Mouse (Mus musculus): ENCODE data around the gene Gdpd5. TPM values are rescaled to one million over a fixed set of nuclear protein-coding genes. Genes with fewer than 3 reads are reported as not detected.

The Gdpd5 gene
- polyA plus RNA-seq, 1 experiment from 2014 or later = 25.9 TPM

- no peak overlapping the region for H3K27ac ChIP-seq (ENCODE audit: low read depth, low read length)
- H3K4me2 ChIP-seq (replicated peaks; ENCODE audit: low read depth, low read length) = no peak overlapping the region
- H3K36me3 ChIP-seq (ENCODE audit: control insufficient read depth, insufficient read depth, low read length) = no peaks in the 10 kb centered on the region
- H3K27me3 ChIP-seq (ENCODE audit: control insufficient read depth, insufficient read depth, low read length) = no peaks in the 10 kb centered on the region
- no peak for DNase-seq (ENCODE audit: low spot score)
- 81% methylated on average over 12 of the region's 12 CpGs for WGBS
- no peak for ATAC-seq (ENCODE audit: low FRiP score)
- H3K4me3 ChIP-seq (ENCODE audit: low read depth, low read length) = no peak overlapping the region
- peaks cover 3% of the 10 kb centered on the region; the same call in 1 of the 2 replicates for H3K4me1 ChIP-seq (replicated peaks; ENCODE audit: control insufficient read depth, insufficient read depth, low read length)
- no peaks in the 10 kb centered on the region for H3K9me3 ChIP-seq (ENCODE audit: control insufficient read depth, low read length)
- no peak overlapping the region for H3K9ac ChIP-seq (ENCODE audit: low read depth, low read length)
Observed at GRCm38 (mm10) chr7:99404031-99404735, 23.0 kb downstream of the Gdpd5 start.

- Histone ChIP-seq H3K36me3 (ENCODE audit: control insufficient read depth, insufficient read depth, low read length) (no peaks in the 10 kb centered on the region), H3K27ac (ENCODE audit: low read depth, low read length) (no peak overlapping the region), H3K4me3 (ENCODE audit: low read depth, low read length) (no peak overlapping the region), H3K9me3 (ENCODE audit: control insufficient read depth, low read length) (no peaks in the 10 kb centered on the region), H3K4me2 (replicated peaks; ENCODE audit: low read depth, low read length) (no peak overlapping the region), H3K27me3 (ENCODE audit: control insufficient read depth, insufficient read depth, low read length) (no peaks in the 10 kb centered on the region), H3K4me1 (replicated peaks; ENCODE audit: control insufficient read depth, insufficient read depth, low read length) (peaks cover 3% of the 10 kb centered on the region; the same call in 1 of the 2 replicates), H3K9ac (ENCODE audit: low read depth, low read length) (no peak overlapping the region)
- no peak for DNase-seq (ENCODE audit: low spot score)
- 29% methylated on average over 8 of the region's 8 CpGs for WGBS
- no peak for ATAC-seq (ENCODE audit: low FRiP score)
Observed at GRCm38 (mm10) chr7:99405386-99406155, 24.4 kb downstream of the Gdpd5 start.

- WGBS = 96% methylated on average over 2 of the region's 2 CpGs
- no peak for ATAC-seq (ENCODE audit: low FRiP score)
- peaks cover 3% of the 10 kb centered on the region; the same call in 1 of the 2 replicates for H3K4me1 ChIP-seq (replicated peaks; ENCODE audit: control insufficient read depth, insufficient read depth, low read length)
Observed at GRCm38 (mm10) chr7:99407598-99407997, 26.4 kb downstream of the Gdpd5 start.

GRCm38 (mm10) chr7:99409441-99410222 lies 28.4 kb downstream of the Gdpd5 start:
- DNase-seq (ENCODE audit: low spot score) (no peak), ATAC-seq (ENCODE audit: low FRiP score) (no peak)
- Histone ChIP-seq H3K4me1 (replicated peaks; ENCODE audit: control insufficient read depth, insufficient read depth, low read length) (peaks cover 3% of the 10 kb centered on the region; the same call in 1 of the 2 replicates), H3K9me3 (ENCODE audit: control insufficient read depth, low read length) (no peaks in the 10 kb centered on the region), H3K4me3 (ENCODE audit: low read depth, low read length) (no peak overlapping the region), H3K9ac (ENCODE audit: low read depth, low read length) (no peak overlapping the region), H3K4me2 (replicated peaks; ENCODE audit: low read depth, low read length) (no peak overlapping the region), H3K27me3 (ENCODE audit: control insufficient read depth, insufficient read depth, low read length) (no peaks in the 10 kb centered on the region), H3K36me3 (ENCODE audit: control insufficient read depth, insufficient read depth, low read length) (no peaks in the 10 kb centered on the region), H3K27ac (ENCODE audit: low read depth, low read length) (no peak overlapping the region)
- WGBS = 81% methylated on average over 8 of the region's 8 CpGs

More at GRCm38 (mm10) chr7:99407598-99407997, 26.4 kb downstream of the Gdpd5 start:
- Histone ChIP-seq H3K27ac (ENCODE audit: low read depth, low read length) (no peak overlapping the region), H3K36me3 (ENCODE audit: control insufficient read depth, insufficient read depth, low read length) (no peaks in the 10 kb centered on the region), H3K27me3 (ENCODE audit: control insufficient read depth, insufficient read depth, low read length) (no peaks in the 10 kb centered on the region), H3K4me2 (replicated peaks; ENCODE audit: low read depth, low read length) (no peak overlapping the region), H3K4me3 (ENCODE audit: low read depth, low read length) (no peak overlapping the region), H3K9ac (ENCODE audit: low read depth, low read length) (no peak overlapping the region), H3K9me3 (ENCODE audit: control insufficient read depth, low read length) (no peaks in the 10 kb centered on the region)
- DNase-seq (ENCODE audit: low spot score) = no peak

GRCm38 (mm10) chr7:99410315-99410714 lies 29.1 kb downstream of the Gdpd5 start:
- H3K36me3 ChIP-seq (ENCODE audit: control insufficient read depth, insufficient read depth, low read length) = no peaks in the 10 kb centered on the region
- no peak overlapping the region for H3K4me2 ChIP-seq (replicated peaks; ENCODE audit: low read depth, low read length)
- H3K4me1 ChIP-seq (replicated peaks; ENCODE audit: control insufficient read depth, insufficient read depth, low read length) = peaks cover 3% of the 10 kb centered on the region; the same call in 1 of the 2 replicates
- no peaks in the 10 kb centered on the region for H3K27me3 ChIP-seq (ENCODE audit: control insufficient read depth, insufficient read depth, low read length)
- no peak overlapping the region for H3K27ac ChIP-seq (ENCODE audit: low read depth, low read length)
- H3K9ac ChIP-seq (ENCODE audit: low read depth, low read length) = no peak overlapping the region
- no peak for ATAC-seq (ENCODE audit: low FRiP score)
- 86% methylated on average over 9 of the region's 9 CpGs for WGBS
- H3K9me3 ChIP-seq (ENCODE audit: control insufficient read depth, low read length) = no peaks in the 10 kb centered on the region
- no peak overlapping the region for H3K4me3 ChIP-seq (ENCODE audit: low read depth, low read length)
- DNase-seq (ENCODE audit: low spot score) = no peak

GRCm38 (mm10) chr7:99411047-99411779 lies 30.0 kb downstream of the Gdpd5 start:
- no peak overlapping the region for H3K9ac ChIP-seq (ENCODE audit: low read depth, low read length)
- ATAC-seq (ENCODE audit: low FRiP score) (no peak), DNase-seq (ENCODE audit: low spot score) (no peak)
- H3K4me1 ChIP-seq (replicated peaks; ENCODE audit: control insufficient read depth, insufficient read depth, low read length) = no peaks in the 10 kb centered on the region
- H3K27ac ChIP-seq (ENCODE audit: low read depth, low read length) = no peak overlapping the region
- WGBS = 57% methylated on average over 6 of the region's 6 CpGs
- H3K4me3 ChIP-seq (ENCODE audit: low read depth, low read length) = no peak overlapping the region
- H3K36me3 ChIP-seq (ENCODE audit: control insufficient read depth, insufficient read depth, low read length) = no peaks in the 10 kb centered on the region
- no peaks in the 10 kb centered on the region for H3K9me3 ChIP-seq (ENCODE audit: control insufficient read depth, low read length)
- H3K4me2 ChIP-seq (replicated peaks; ENCODE audit: low read depth, low read length) = no peak overlapping the region
- no peaks in the 10 kb centered on the region for H3K27me3 ChIP-seq (ENCODE audit: control insufficient read depth, insufficient read depth, low read length)

- H3K4me2 ChIP-seq (replicated peaks; ENCODE audit: low read depth, low read length) = no peak overlapping the region
- DNase-seq (ENCODE audit: low spot score) (no peak), ATAC-seq (ENCODE audit: low FRiP score) (no peak)
- 85% methylated on average over 4 of the region's 4 CpGs for WGBS
- H3K36me3 ChIP-seq (ENCODE audit: control insufficient read depth, insufficient read depth, low read length) = no peaks in the 10 kb centered on the region
- no peak overlapping the region for H3K9ac ChIP-seq (ENCODE audit: low read depth, low read length)
- no peaks in the 10 kb centered on the region for H3K9me3 ChIP-seq (ENCODE audit: control insufficient read depth, low read length)
- no peak overlapping the region for H3K4me3 ChIP-seq (ENCODE audit: low read depth, low read length)
- no peaks in the 10 kb centered on the region for H3K27me3 ChIP-seq (ENCODE audit: control insufficient read depth, insufficient read depth, low read length)
- H3K27ac ChIP-seq (ENCODE audit: low read depth, low read length) = no peak overlapping the region
- no peaks in the 10 kb centered on the region for H3K4me1 ChIP-seq (replicated peaks; ENCODE audit: control insufficient read depth, insufficient read depth, low read length)
Observed at GRCm38 (mm10) chr7:99415045-99415444, 33.8 kb downstream of the Gdpd5 start.

GRCm38 (mm10) chr7:99419311-99419710 lies 38.1 kb downstream of the Gdpd5 start:
- Histone ChIP-seq H3K4me1 (replicated peaks; ENCODE audit: control insufficient read depth, insufficient read depth, low read length) (no peaks in the 10 kb centered on the region), H3K9me3 (ENCODE audit: control insufficient read depth, low read length) (no peaks in the 10 kb centered on the region), H3K36me3 (ENCODE audit: control insufficient read depth, insufficient read depth, low read length) (no peaks in the 10 kb centered on the region), H3K4me2 (replicated peaks; ENCODE audit: low read depth, low read length) (no peak overlapping the region), H3K27ac (ENCODE audit: low read depth, low read length) (no peak overlapping the region), H3K9ac (ENCODE audit: low read depth, low read length) (no peak overlapping the region), H3K27me3 (ENCODE audit: control insufficient read depth, insufficient read depth, low read length) (no peaks in the 10 kb centered on the region), H3K4me3 (ENCODE audit: low read depth, low read length) (no peak overlapping the region)
- 82% methylated on average over 3 of the region's 3 CpGs for WGBS
- DNase-seq (ENCODE audit: low spot score) = no peak
- ATAC-seq (ENCODE audit: low FRiP score) = no peak
